Mouse (Mus musculus) forebrain, embryonic 10.5 days (tissue): Measurements from ENCODE around the gene Dph2. TPM values are rescaled to one million over a fixed set of nuclear protein-coding genes. Genes with fewer than 3 reads are reported as not detected.
A peak's percentile ranks its signal among the peaks of the same experiment; 100 is the strongest.

Experiments used
- DNase-seq: peaks from one replicate; pipeline ENCODE4 v3.0.0-alpha.2; 2017; ENCODE audit warnings: low spot score; ENCODE audit errors: extremely low spot score
- H3K27ac ChIP-seq: fragments of 300-500 bp; sonication (generic); 2 replicates; pipeline ENCODE4 v1.5.1; 2016; ENCODE audit warnings: mild to moderate bottlenecking
- H3K27me3 ChIP-seq: fragments of 300-500 bp; sonication (generic); 2 replicates; pipeline ENCODE4 v1.6.1; 2016; ENCODE audit warnings: mild to moderate bottlenecking; ENCODE audit not compliant: poor library complexity, severe bottlenecking
- H3K36me3 ChIP-seq: fragments of 300-500 bp; sonication (generic); replicated peaks from 2 replicates; pipeline ENCODE4 v1.6.1; 2016; ENCODE audit warnings: mild to moderate bottlenecking, moderate library complexity
- H3K4me1 ChIP-seq: fragments of 300-500 bp; sonication (generic); 2 replicates; pipeline ENCODE4 v1.6.1; 2016
- H3K4me3 ChIP-seq: fragments of 300-500 bp; sonication (generic); 2 replicates; pipeline ENCODE4 v1.5.1; 2016; ENCODE audit warnings: mild to moderate bottlenecking, moderate library complexity
- H3K9me3 ChIP-seq: fragments of 300-500 bp; sonication (generic); 2 replicates; pipeline ENCODE4 v1.6.1; 2016; ENCODE audit warnings: mild to moderate bottlenecking, moderate library complexity
- WGBS: fragments of 180-500 bp; shearing (Covaris S2); methylation state at CpG from one replicate; pipeline ENCODE4 v1.1.7; 2016; 5-methylcytosine and 5-hydroxymethylcytosine counted together
- polyA plus RNA-seq: library from polyadenylated mRNA; unstranded; fragments of >200 nt; fragmentation: Nextera tagmentation; extraction: Ambion mirVana; gene quantifications from 2 replicates; pipeline ENCODE4 v1.2.1, GENCODE M21; 2016

The Dph2 gene
- polyA plus RNA-seq = 29.1 and 29.3 TPM in 2 replicates

DNA sequence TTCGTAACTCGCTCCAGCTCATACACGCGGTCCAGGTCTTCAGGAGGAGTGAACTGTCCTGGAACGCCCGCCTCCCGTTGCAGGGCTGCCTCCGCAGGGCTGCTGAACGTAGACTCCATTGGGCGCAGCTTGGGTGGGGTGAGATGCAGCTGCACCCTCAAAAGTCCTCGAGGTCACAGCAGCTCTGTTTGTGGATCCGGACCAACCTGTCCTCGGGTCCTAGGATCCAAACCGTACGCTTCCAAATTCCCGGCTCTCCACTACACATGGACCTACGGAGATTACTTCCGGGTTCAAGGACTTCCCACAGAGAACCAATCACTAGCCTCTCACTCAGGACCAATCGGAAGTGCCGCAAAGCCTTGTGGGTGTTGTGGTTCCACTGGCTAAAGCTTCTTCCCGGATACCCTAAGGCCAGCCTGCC lies at the start of gene Dph2:
Dph2 (minus strand) TSS at position 295 of the 424 bp plus-strand sequence.
- H3K9me3 ChIP-seq = no peaks in the 10 kb centered on the region
- peaks cover 56% of the 10 kb centered on the region for H3K36me3 ChIP-seq
- H3K27me3 ChIP-seq = no peaks in the 10 kb centered on the region
- peak within 1 kb of the TSS; percentile 62 for H3K27ac ChIP-seq
- WGBS = under 1% methylated on average over 21 of the region's 21 CpGs
- peak; percentile 85 for DNase-seq
- peaks cover 27% of the 10 kb centered on the region for H3K4me1 ChIP-seq
- H3K4me3 ChIP-seq = peak within 1 kb of the TSS; percentile 87

- H3K4me3 ChIP-seq = no peak overlapping the region
- 99% methylated on average over 5 of the region's 5 CpGs for WGBS
Measured at GRCm38 (mm10) chr4:117936964-117937363, 45.1 kb upstream of the Dph2 start.

DNA sequence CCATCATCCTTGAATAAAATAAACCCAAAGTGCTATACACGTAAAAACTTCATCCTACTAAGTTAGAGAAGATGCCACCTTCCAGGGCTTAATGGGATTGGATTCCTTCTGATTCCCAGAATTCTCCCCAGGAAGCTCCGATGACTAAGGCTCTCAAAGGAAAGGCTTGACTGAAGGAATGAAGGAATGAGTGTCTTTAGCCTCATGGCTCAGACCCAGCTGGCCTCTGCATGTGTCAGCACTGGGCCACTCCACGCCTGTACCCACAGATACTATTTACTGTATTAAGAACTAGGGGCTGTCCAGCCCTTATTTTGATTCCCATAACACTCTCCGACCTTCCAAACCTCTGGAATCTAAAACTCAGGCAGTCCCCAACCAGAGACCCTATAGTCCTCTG lies 42.2 kb upstream of the Dph2 start:
- peaks cover 12% of the 10 kb centered on the region for H3K4me1 ChIP-seq
- no peak overlapping the region for H3K27ac ChIP-seq
- 88% methylated on average over 4 of the region's 4 CpGs for WGBS
- peaks cover 21% of the 10 kb centered on the region for H3K36me3 ChIP-seq
- H3K27me3 ChIP-seq = peaks cover 24% of the 10 kb centered on the region
- DNase-seq = no peak
- H3K4me3 ChIP-seq = no peak overlapping the region
- H3K9me3 ChIP-seq = no peaks in the 10 kb centered on the region

More at GRCm38 (mm10) chr4:117936964-117937363, 45.1 kb upstream of the Dph2 start:
- no peak for DNase-seq
- Histone ChIP-seq H3K4me1 (no peaks in the 10 kb centered on the region), H3K27ac (no peak overlapping the region), H3K9me3 (no peaks in the 10 kb centered on the region), H3K27me3 (0 out of 2 replicates have a peak, but pooled peaks cover 3% of the 10 kb centered on the region), H3K36me3 (peaks cover 37% of the 10 kb centered on the region)

- H3K4me3 ChIP-seq = no peak overlapping the region
- WGBS = 86% methylated on average over 5 of the region's 5 CpGs
Measured at GRCm38 (mm10) chr4:117933248-117933647, 41.4 kb upstream of the Dph2 start.

DNA sequence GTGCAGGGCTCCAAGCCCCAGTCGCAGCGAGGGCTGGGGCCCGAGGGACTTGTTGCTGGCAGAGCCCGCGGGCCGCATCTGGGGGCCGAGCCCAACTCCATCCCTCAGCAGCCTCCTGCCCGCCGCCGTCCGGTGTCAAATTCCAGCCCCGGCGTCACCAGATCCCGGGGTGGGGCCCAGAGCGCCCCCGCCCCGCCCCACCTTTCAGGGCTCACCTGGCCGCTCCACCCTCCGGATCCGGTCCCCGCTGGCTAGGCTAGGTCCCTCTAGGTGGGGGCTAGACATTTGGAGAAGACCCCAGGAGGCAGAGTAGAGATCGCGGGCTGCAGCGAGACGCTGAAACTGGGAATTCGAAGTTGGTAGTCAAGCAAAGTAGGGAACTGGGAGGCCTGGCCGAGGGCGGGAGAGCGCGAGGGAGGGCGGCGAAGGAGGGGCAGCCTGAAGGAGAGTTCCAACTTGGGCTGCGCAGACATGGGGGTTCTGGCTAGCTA lies 37.6 kb upstream of the Dph2 start, which contains the start of gene Artn:
Artn (minus strand) TSS at position 373 of the 491 bp plus-strand sequence.
- Histone ChIP-seq H3K27ac (peak within 1 kb of the TSS; percentile 56; the same call in 1 of the 2 replicates), H3K4me1 (peaks cover 40% of the 10 kb centered on the region), H3K9me3 (no peaks in the 10 kb centered on the region), H3K4me3 (peak within 1 kb of the TSS; percentile 55), H3K36me3 (peaks cover 11% of the 10 kb centered on the region), H3K27me3 (peaks cover 71% of the 10 kb centered on the region)
- WGBS = 1% methylated on average over 33 of the region's 33 CpGs
- DNase-seq = peak; percentile 63

More at GRCm38 (mm10) chr4:117933248-117933647, 41.4 kb upstream of the Dph2 start:
- H3K36me3 ChIP-seq = peaks cover 19% of the 10 kb centered on the region
- H3K27ac ChIP-seq = no peak overlapping the region
- no peaks in the 10 kb centered on the region for H3K9me3 ChIP-seq
- H3K4me1 ChIP-seq = peaks cover 20% of the 10 kb centered on the region
- peaks cover 33% of the 10 kb centered on the region for H3K27me3 ChIP-seq
- DNase-seq = no peak

- peak overlapping the region; percentile 55 for H3K4me3 ChIP-seq
- H3K27ac ChIP-seq = peak overlapping the region; percentile 56; the same call in 1 of the 2 replicates
- DNase-seq = peak; percentile 61
- no peaks in the 10 kb centered on the region for H3K9me3 ChIP-seq
- peaks cover 78% of the 10 kb centered on the region for H3K27me3 ChIP-seq
- H3K4me1 ChIP-seq = peaks cover 40% of the 10 kb centered on the region
- peaks cover 11% of the 10 kb centered on the region for H3K36me3 ChIP-seq
- WGBS = 3% methylated on average over 13 of the region's 13 CpGs
Measured at GRCm38 (mm10) chr4:117928699-117929241, 36.9 kb upstream of the Dph2 start.

DNA sequence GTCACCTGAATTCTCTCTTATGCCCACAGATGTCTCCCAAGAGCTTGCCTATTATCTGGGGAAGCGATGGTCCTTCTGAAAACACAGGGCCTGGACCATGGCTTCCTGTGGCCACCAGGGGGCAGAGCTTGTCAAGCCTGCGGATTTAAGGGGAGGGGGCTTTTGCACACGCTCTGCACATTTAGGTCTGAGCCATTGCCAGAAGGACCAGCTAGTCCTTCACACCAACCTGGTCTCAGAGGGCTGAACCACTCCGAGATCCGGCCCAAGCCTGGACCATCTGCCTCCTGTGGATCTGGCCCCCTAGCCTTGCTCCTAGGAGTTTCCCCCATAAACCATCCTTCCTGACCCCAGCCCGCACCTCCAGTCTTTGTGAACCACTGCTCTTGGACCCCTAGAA lies 36.4 kb upstream of the Dph2 start:
- peaks cover 11% of the 10 kb centered on the region for H3K36me3 ChIP-seq
- no peaks in the 10 kb centered on the region for H3K9me3 ChIP-seq
- peaks cover 83% of the 10 kb centered on the region for H3K27me3 ChIP-seq
- H3K4me1 ChIP-seq = peaks cover 40% of the 10 kb centered on the region
- peak overlapping the region; percentile 9; the same call in 1 of the 2 replicates for H3K4me3 ChIP-seq
- DNase-seq = peak; percentile 76
- 15% methylated on average over 6 of the region's 6 CpGs for WGBS
- H3K27ac ChIP-seq = no peak overlapping the region

GRCm38 (mm10) chr4:117926545-117927482 lies 35.0 kb upstream of the Dph2 start:
- H3K36me3 ChIP-seq = 0 out of 2 replicates have a peak, but pooled peaks cover 1% of the 10 kb centered on the region
- peaks cover 89% of the 10 kb centered on the region for H3K27me3 ChIP-seq
- peak overlapping the region; percentile 58 for H3K27ac ChIP-seq
- DNase-seq = peak; percentile 38
- H3K4me3 ChIP-seq = peak overlapping the region; percentile 60
- 1% methylated on average over 71 of the region's 71 CpGs for WGBS
- H3K4me1 ChIP-seq = peaks cover 40% of the 10 kb centered on the region
- no peaks in the 10 kb centered on the region for H3K9me3 ChIP-seq

DNA sequence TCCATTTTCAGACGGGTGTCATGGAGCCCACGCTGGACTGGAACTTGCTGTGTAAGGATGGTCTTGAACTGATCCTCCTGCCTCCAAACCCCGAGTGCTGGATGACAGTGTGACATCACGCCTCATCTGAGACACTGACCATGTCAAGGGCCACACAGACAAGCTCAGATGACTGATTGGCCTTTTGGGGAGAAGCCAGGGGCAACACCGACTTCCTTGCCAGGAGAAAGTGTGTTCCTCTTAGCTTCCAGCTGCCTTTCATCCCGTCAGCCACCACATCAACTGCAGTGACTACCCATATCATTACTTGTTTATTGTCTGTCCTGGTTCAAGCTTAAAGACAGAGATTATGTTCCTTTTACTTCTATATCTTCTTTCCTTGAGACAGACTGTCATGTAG lies 33.1 kb upstream of the Dph2 start:
- no peak overlapping the region for H3K4me3 ChIP-seq
- no peaks in the 10 kb centered on the region for H3K9me3 ChIP-seq
- H3K27ac ChIP-seq = no peak overlapping the region
- 63% methylated on average over 5 of the region's 6 CpGs for WGBS
- no peak for DNase-seq
- peaks cover 37% of the 10 kb centered on the region for H3K4me1 ChIP-seq
- no peaks in the 10 kb centered on the region for H3K36me3 ChIP-seq
- peaks cover 76% of the 10 kb centered on the region for H3K27me3 ChIP-seq

GRCm38 (mm10) chr4:117923450-117923849 lies 31.6 kb upstream of the Dph2 start:
- no peaks in the 10 kb centered on the region for H3K9me3 ChIP-seq
- H3K27ac ChIP-seq = no peak overlapping the region
- H3K4me3 ChIP-seq = no peak overlapping the region
- peaks cover 22% of the 10 kb centered on the region for H3K4me1 ChIP-seq
- 77% methylated on average over 2 of the region's 2 CpGs for WGBS
- DNase-seq = no peak
- H3K27me3 ChIP-seq = peaks cover 61% of the 10 kb centered on the region
- H3K36me3 ChIP-seq = no peaks in the 10 kb centered on the region

DNA sequence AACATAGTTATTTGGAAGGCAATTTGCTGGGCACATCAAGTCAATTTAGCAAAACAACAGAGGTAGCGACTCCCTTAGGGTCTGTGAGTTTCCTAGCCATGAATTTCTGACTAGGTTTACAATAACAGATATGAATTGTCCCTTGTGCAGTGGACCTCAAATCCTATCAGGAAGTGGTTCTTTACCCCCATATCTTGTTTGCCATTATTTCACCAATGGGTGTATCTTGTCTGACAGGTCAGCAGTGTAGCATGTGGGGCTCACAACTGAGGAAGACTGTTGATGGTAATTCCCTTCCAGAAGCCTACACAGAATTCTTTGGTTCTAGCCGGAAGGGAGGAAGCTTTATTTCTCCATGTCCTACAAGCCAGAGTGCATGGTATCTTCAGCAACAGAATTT lies 29.5 kb upstream of the Dph2 start:
- no peaks in the 10 kb centered on the region; the same call in 1 of the 2 replicates for H3K36me3 ChIP-seq
- WGBS = 91% methylated on average over 2 of the region's 2 CpGs
- no peak overlapping the region for H3K4me3 ChIP-seq
- H3K27me3 ChIP-seq = peaks cover 40% of the 10 kb centered on the region
- peaks cover 2% of the 10 kb centered on the region for H3K4me1 ChIP-seq
- no peaks in the 10 kb centered on the region for H3K9me3 ChIP-seq
- no peak for DNase-seq
- no peak overlapping the region for H3K27ac ChIP-seq

DNA sequence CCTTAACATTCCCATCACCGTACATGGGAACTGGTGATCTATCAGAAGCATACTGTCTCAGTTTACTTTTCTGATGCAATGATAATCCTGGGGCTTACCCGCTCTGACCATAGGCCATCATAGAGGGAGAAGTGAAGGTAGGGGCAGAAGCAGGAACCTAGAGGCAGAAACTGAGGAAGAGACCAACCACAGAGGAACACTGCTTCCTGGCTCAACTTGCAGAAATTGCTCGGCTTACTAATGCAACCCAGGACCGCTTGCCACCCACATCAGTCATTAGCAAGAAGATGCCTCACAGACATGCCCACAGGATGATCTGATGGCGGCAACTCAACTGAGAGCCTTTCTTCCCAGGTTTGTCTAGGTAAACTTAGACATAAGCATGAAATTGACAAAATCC lies 26.9 kb upstream of the Dph2 start:
- Histone ChIP-seq H3K27ac (no peak overlapping the region), H3K9me3 (no peaks in the 10 kb centered on the region), H3K27me3 (peaks cover 15% of the 10 kb centered on the region), H3K36me3 (no peaks in the 10 kb centered on the region; the same call in 1 of the 2 replicates), H3K4me1 (peaks cover 20% of the 10 kb centered on the region), H3K4me3 (no peak overlapping the region)
- WGBS = 92% methylated on average over 5 of the region's 5 CpGs
- no peak for DNase-seq
